Mouse (Mus musculus) right cerebral cortex, postnatal 25 days (tissue): ENCODE results near the gene Mvb12b.

Experiments
- DNase-seq: peaks from one replicate; pipeline ENCODE4 v3.0.0; 2022

Mvb12b gene

DNA sequence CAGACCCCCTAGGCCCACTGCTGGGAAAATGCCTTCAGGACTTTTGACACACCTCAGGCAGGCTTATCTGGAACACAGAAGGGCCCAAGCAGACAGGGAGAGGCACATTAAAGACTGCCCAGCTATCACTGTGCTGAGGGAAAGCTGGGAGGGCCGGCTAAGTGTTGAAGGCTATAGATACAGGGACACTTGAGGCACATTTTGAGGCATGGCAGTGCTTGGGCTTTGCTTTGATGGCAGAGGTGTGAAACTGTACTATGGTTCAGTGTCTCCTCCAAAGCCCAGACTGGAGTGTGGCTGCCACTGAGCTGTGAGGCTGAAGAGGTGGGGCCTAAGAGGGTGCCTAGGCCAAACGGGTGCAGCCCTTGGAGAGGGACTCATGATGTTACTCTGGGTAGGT is 44.1 kb downstream of the Mvb12b start:
- DNase-seq = no peak

DNA sequence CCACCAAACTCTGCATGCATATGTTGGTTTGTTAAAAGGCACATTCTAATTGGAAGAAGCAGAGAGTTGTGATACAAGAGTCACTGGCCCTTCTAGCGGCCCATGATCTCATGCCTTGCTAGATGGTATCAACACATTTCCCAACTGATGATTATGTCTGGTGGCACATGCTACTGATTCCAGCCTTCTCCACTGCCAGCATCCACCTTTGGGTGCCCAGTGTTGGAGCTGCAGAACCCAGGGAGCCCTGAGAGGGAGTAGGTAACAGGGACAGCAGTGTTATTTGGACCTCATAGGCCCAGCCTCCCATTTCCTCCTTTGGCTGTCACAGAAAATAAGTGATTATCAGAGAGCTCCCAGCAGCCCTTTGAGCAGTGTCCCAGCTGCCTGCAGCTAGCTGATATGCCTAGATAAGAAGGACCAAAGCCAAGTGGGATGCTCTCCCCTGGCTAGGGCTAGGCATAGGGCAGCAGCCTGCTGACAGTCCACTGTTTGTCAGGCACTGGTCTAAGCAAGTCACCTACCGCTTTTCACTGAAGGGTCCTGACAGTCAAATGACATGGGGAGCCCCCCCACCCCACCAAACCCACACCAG is 44.7 kb downstream of the Mvb12b start:
- no peak for DNase-seq

DNA sequence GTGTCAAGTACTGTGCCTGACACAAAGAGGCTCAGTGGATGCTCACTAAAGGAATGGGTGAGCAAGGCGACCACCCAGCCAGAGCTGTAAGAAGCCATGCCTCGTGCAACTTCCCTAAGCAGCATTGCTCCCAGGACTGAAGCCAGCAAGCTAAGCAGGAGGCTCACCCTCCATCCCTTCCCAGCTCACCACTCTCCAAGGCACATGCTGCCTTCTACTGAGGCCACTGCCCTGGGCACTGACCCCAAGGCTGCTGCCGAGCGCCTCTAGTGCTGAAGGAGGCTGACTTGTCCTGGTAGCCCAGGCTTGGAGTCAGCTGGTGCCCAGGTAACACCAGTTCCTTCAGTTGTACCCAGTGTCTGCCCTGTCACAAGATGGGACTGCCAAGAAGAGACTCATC is 45.8 kb downstream of the Mvb12b start:
- DNase-seq = no peak

DNA sequence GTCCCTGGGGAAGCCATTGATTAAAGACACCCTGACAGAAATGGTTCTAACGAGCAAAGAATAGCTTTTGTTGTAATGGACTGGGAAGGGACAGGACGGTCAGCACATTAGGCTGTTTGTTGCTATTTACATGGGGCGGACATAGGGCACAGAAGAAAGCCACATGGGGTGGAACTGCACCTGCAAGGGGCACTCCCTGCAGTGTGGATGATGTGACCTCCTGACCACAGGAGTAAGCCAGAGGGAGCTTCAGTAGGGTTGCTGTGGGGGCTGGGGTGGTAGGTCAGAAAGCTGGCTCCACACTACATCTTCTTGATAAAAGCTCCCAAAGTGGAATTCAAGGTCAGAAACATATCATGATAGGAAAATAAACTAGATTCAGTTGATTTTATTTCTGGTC is 47.3 kb downstream of the Mvb12b start:
- no peak for DNase-seq

DNA sequence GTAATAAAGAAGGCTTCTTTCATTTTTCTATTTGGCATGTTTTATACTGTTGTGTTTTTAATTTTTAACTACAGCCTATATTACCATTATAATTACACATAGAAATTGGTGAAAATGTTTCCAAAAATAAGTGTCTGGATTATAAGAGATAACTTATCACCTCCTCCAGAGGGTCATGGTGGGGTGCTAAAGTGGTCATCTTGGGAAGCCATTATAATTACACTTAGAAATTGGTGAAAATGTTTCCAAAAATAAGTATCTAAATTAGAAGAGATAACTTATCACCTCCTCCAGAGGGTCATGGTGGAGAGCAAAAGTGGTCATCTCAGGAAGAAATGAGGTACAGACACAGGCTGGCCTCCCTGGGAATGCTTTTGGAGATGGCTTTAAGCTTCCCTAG is 48.5 kb downstream of the Mvb12b start:
- DNase-seq = no peak

DNA sequence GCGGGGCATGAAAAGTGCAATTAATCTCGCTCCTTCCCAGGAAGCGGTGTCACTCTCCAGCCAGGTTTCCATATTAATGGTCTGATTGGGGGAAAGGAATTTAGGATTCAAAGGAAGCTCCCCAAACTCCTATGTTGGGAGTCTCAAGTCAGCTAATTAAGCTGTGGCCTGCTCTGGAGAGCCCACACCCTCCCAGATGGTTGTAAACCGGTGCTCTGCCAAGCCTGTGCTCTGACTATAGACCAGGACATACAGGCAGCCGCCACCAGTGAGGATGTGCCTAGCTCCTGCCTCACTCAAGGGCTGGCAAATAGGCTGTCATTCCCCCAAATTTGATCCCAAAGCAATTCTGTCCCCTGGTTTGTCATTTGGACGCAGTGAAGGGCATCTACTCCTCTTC is 50.4 kb downstream of the Mvb12b start:
- no peak for DNase-seq

DNA sequence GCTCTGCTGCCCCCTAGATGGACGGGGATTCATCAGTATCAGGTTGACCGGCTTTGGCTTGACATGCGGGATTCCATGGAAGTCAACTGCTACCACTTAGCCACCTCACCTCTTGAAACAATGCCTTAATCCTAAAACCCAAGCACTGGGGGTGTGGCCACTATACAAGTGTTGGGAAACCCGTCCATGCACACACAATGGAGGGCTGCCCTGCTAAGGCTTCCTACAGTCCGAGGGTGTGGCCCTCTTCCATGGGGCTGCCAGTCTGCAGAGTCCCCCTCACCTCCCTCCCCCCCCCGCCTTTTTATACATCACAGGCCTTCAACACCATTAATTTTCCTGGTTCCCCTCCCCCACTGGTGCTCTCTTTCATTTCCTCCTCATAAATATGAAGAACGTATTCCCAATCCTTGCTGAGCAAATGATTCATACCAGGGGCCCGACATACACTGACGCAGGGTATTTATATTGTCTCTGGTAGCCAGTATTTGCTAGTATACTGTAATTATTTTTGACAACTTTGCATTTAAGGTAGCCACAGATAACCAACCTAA is 51.0 kb downstream of the Mvb12b start:
- no peak for DNase-seq

DNA sequence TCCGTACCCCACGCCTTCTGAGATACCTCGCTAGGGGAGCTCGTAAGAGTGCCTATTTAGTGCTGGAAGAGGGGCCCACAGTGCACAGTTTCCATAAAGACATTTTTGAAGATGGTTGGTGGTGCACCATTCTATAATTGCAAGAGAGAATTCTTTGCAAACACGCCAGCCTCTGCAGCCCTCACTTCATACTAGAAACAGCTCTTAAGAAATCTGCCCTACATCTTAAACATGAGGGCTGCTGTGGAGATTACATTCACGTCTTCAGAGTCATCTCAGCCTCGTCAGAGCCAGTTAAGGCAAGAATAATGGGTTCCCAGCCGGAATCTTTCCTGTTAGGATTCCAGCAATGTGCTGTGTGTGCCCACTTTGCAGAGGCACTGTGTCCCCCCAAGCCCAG is 52.7 kb downstream of the Mvb12b start:
- DNase-seq = no peak

DNA sequence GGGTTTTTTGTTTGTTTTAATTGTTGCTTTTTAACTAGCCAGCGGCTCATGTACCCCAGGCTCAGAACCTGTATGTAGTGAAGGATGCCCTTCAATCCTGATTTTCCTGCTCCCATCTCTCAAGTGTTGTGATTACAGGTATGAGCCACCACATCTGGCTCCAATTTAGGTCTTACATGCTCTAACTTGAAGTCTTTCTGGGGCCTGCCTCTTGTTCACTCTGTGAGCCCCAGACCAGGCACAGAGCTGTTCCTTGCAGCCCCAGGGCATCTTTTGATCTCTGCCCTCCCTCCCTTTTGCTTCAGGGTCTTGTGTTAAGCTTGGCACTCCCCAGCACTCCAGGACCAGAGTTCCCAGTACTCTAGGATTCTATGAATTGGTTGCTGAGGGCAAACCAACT is 53.8 kb downstream of the Mvb12b start:
- DNase-seq = no peak

DNA sequence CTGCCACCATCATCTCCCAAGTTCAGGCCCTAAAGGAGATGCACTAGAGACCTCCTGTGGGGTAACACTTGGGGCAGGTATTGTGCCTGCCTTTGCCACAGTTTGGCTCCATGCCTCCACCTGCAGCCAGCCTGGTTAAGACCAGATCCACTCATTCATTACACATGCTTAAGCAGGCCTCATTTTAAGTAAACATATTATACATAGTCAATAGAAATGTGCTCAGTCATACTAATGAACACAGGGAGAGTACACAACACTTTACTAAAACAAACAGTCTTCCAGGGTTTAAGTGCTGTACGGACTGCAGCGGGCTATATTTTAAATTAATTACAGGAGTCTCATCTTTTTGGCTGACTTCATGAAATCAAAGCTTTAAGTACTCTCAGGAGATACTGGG is 57.9 kb downstream of the Mvb12b start:
- DNase-seq = no peak

DNA sequence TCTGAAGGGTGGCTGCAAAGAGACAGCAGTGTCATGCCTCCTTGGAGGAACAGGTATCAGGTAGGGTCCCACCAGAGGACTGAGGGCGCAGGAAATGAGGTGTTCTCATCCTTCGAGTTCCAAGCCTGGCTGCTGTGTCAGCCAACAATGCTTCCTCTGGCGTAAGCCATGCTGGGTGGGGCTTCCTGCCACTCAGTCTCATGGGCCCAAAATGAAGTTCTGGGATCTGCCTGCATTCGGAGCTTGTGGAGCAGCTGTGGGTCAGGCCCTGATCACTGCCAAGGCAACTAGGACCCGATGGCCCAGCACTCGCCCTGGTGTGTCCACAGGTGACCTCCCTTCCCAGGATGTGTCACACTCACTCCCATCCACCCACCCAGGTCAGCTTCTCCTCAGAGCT is 61.0 kb downstream of the Mvb12b start:
- DNase-seq = no peak

DNA sequence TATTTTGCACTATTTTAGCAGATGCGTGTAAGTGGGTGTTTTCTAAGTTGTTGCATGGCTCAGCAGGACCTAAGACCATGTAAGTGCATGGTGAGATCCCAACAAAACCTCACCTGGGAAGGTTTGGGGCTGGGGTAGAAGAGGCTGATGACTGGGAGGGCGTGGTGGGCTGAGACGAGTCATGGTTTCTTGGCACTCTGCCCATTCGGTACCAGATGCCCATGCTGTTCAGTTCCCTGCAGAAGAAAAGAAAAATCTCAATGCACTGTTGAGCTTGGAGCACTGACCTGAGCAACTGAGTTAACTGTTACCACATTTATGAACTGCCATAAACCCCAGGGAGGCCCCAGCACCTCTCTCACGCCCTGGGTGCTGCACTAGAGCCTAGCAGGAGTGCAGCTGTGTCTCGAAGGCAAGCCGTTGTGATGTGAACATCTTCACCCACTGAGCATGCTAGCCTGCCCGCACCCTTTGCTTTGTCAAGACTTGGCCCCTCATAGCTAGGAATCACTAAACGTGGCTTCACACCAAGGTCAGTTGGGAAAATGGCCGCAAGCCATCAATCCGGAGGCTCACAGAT is 62.7 kb downstream of the Mvb12b start:
- no peak for DNase-seq

DNA sequence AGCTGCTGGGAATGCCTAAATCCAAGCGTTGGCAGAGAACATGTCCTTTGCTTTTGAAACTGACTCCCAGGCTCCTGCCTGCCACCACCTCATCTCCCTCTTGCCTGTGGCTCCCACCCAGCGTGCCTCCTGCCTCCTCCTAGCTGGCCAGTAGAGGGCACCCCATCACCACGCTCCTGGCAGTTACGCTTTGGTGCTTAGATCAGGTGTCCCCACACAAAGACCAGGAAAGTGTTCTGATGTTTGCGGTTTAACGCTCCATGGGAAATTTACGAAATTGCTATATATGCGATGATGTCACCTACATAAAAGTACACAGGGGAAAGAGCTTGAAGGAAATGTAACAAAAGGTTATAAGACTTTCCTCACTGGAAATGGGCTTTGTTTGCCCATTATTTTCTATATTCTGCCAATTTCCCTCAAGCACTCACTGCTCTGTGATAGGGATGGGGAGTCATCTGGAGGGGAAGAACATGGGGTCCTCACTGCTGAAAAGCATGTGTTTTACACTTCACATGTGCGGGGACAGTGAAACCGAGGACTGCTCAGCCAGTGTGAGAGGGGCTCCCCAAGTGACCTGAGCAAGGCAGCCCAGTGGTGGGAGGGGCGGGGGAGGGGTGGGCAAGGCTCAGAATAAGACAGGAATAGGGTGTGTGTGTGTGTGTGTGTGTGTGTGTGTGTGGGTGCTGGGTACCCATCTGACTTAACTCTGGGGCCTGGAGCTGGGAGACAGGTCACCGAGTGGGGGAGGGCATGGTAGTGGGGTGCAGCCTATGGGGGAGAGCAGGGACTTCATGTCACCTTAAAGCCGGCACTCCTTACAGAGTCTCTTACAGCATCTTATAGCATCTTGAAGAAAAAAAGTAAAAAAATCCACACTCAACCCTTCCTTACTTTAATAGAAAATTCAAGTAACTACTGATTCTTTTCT is 65.8 kb downstream of the Mvb12b start:
- DNase-seq = peak; percentile 83

DNA sequence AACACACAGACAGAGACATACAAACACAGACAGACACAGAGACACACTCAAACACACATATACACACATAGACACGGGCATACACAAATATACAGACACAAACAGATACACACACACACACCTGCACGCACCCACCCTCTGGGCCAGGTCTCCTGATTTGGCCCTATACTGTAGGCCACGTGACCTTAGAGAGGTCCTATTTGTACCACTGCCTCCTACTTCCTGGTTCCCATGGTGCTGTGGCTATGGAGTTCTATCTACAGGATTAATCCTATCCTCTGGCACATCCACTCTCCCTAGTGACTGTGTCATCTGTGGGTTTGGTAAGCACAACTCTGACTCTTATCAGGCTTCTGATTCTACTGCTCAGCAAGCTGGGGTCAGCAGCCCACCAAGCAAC is 67.3 kb downstream of the Mvb12b start:
- no peak for DNase-seq

DNA sequence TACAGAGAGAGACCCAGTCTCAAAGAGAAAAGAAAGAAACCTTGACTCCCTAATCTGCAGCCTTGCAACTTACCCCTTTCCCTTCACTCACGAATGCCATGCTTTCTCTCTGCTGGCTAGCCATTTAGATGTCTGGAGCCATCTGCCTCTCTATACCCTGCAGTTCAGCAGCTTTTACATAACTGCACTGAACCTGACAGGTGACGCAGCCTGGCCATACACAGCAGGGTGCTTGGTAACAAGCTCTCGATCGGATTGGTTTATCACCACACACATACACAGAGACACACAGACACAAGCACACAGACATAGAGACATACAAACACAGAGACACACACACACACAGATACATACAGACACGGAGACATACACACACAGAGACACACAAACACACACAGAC is 67.7 kb downstream of the Mvb12b start:
- DNase-seq = no peak

DNA sequence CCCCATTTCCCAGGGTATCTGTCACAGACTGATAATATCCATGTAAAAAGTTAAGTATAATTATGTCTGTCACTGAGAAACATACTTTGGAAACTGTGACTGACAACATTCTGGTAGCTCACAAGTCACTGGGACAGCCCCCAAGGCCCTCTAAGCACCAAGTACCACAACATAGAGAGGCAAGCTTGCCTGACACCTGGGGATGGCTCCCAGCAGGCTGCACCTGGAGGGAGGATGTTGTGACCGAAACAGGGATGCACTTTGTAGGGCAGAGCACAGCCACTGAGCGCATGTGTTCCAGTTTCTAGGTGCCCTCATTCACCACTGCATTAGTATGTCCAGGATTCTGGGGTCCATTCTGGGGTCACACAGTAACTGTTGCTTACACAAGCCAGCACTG is 69.4 kb downstream of the Mvb12b start:
- DNase-seq = no peak

DNA sequence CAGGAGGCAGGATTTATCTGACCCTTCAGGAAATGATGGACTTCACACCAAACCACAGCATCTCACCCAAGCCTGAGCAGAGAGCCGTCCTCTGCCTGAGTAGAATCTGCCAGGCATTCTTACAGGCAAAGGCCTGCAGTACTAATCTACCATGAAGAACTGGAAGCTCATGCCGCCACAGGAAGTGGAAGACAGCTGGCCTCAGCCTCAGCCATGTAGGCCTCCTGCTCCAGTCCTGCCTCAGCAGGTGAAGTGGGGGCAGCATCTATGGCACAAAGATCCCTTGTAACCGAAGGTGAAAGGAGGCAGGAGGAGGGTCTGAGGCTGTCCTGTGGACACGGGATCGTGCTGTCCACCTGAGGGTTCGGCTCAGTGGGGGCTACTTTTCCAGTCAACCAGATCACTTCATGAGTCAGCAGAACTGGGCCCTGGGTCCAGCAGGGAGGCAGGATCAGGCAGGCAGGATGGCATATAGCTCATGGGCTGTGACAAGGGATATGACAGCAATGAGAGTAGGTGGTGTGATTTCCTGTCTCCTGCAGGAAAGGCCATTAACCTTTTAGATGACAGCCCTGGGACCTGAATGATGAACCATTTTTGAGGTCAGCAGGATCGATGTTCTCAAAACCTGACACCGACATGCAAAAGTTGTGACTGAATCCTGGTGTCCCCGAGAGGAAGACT is 69.9 kb downstream of the Mvb12b start:
- DNase-seq = no peak

DNA sequence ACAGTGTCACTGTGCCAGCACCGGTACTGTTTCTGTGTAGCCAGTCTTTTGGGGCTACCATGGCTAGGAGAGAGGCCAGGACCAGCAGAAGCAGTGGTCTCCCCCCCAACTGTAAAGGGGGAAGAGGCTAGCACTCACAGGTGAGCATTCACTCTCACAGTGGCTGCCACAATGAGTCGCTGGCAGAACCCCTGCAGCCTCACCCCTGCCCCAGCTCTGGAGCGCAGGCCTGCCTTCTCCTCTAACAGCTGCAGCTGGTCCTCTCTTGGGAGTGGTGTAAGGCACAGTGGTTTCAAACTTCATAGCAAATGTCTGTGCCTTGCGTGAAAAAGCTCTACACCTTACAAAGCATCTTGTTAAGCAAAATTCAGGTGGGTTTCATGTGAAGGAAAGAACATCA is 70.7 kb downstream of the Mvb12b start:
- no peak for DNase-seq

DNA sequence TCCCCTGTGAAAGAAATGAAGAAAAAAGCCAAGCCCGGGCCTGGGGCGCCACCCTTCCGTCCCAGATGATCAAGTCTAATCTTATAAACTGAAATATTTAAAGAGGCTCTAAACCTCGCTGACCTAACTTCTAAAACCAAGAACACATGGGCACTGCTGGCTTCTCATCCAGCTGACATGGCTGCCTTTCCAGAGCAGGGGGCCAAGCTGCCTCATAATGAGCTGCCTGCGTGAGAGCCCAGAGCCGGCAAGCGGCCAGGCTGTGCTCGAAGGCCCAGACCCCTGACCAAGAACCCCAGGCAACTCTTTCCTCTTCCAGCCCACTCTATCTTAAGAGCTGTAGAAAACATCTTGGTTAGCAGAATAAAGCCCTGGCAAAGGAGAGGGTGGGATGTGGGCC is 73.2 kb downstream of the Mvb12b start:
- no peak for DNase-seq

DNA sequence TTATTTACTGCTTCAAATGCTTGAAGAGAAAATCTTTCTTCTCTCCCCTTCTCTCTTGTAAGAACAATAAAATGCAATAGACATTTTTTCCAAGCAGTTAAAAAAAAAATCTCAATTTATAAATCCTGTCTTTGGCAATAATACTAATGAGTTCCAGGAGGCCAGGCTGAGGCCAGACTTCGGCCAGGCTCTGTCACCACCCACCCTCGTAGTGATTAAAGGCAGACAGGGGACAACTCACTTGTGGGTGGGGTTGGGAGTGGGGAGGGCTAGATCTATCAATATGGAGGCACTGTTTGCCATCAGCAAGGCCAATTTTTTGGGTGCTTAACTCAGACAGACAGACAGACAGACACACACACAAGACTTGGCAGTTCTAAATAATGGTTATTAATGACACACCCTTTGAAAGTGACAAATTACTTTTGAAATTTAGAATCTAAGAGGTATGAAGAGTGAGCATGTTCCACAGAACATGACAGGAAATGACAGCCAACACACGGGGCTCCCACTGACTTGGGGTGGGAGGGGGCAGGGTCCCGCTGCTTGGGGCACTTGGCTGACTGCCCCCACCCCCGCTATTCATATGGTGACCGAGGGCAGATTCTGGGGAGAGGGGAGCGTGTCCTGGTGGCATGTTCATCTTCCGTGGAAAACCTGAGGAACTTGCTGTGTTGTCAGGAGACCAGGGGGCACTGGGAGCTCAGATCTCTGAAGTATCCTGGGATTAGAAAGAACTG is 74.1 kb downstream of the Mvb12b start:
- DNase-seq = no peak

DNA sequence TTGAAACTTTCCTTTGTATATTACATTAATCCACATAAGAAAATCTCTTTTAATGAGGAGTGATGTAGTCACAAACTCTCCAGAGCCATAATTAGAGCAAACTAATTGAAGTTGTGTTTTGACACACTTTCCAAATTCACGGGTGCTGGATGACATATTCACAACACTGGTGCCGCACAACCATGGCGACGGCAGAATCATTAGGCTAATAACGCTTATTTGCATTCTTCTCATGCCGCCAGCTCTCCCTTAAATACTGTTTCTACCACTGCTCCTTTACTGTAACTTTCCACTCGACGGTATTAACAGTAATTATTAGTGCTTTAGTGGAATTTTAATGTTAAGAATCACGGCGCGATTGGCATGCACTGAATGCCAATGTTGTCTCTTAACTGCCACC is 74.8 kb downstream of the Mvb12b start:
- DNase-seq = no peak

DNA sequence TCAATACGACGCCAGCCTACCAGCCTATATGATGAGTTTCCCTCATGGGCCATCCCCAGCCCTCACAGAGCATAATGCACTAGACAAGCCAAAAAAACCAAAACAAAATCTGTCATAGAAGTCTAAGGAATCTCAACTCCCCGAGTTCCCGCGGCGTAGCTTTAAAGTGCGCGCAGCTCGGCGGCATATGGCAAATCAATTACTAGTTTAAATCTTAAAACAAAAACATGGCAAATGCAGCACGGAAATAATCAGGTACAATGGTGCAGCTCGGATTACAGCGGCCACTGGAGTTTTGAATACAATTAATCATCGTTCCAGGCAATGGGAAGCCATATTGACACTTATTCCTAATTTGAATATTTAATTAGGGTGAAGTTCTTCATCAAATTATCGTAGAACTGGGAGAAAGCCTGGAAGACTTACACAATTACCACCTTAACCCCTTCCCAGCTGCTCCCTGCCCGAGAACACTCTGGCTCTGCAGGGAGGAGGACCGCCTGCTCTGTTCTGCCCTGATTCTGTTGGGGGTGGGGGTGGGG is 76.3 kb downstream of the Mvb12b start:
- DNase-seq = no peak
